Mouse (Mus musculus): ENCODE results near the gene Exoc6b.

DNA sequence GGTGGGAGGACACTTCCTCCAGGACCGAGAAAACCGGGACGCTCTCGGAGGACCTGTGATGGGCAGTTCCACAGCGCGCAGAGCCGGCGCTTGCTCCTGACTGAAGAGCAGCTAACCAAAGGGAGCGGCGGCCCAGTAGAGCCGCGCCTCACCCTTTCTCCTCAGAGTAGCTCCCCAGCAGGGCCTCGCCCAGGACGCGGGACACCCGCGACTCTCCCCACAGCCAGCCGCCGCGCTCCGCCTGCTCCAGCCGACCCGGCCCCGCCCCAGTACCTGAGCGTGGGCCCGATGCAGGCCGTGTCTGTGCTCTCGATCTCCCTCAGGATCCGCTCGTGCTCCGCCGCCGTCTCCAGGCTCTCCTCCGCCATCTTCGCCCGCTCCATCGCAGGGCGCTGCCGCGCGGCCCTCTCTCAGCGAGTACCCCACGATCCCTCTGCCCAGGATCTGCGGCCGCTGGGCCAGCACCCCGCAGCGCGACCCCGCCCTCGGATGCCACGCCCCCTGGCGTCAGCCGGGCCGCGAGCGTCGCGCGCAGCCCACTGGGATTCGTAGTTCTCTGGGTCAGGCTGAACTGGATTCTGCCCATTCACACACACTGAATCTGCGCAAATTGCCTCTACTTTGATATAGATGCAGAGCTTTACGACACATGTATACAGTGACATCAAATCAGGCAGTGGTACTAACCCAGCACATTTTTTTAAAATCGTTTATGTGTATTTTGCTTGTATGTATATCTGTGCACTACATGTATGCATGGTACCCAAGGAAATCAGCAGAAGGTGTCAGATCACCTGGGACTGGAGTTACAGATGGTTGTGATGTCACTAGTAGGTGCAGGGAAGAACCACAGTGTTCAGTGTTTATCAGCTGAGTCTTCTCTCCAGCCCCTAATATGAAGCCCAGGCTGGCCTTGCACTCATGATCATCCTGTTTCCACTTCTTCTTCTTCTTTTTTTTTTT is at the start of gene Exoc6b:
- TF ChIP-seq CTCF (IDR thresholded peaks at IDR 0.05; ENCODE audit: low read depth) (no peak), EP300 (IDR thresholded peaks at IDR 0.05; ENCODE audit: low read depth) (no peak)

All from heart, postnatal 0 days (tissue).